Mouse (Mus musculus): ENCODE measurements around the gene Gnat3.

The Gnat3 gene

DNA sequence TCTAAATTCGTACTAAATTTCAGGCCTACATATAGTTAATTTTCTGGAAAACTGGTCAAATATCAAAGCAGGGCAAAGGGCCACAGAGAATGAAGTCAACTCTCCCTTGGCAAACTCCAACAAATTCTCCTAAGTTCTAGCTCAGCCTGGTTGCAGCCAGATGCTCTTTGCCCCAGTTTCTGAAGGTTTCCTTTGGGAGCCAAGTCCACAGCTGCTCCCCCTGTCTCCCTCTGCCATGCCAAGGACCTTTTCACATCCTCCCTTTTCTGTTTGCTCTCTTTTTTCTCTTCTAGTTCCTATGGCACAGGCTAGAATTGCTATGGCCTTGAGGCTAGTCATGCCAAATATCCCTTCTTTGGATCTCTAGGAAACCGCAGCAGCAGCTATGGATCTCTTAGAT is 43.8 kb downstream of the Gnat3 start:
- DNase-seq (ENCODE audit: low spot score in 2 of 2): no peak

- DNase-seq (ENCODE audit: low spot score in 2 of 2): no peak
These were observed 44.7 kb downstream of the Gnat3 start for GRCm38 (mm10) chr5:18007067-18007466.

GRCm38 (mm10) chr5:18010301-18010700 is 48.0 kb downstream of the Gnat3 start:
- no peak for DNase-seq (ENCODE audit: low spot score in 2 of 2)

- no peak for DNase-seq (ENCODE audit: low spot score in 2 of 2)
These were observed 50.8 kb downstream of the Gnat3 start for GRCm38 (mm10) chr5:18013196-18013595.

GRCm38 (mm10) chr5:18014209-18014829 is 52.0 kb downstream of the Gnat3 start:
- no peak for DNase-seq (ENCODE audit: low spot score in 2 of 2)

- peak; percentile 41 to 56 for DNase-seq (ENCODE audit: low spot score in 2 of 2)
These were observed 61.0 kb downstream of the Gnat3 start for GRCm38 (mm10) chr5:18023347-18023746.

- no peak for DNase-seq (ENCODE audit: low spot score in 2 of 2)
These were observed 65.2 kb downstream of the Gnat3 start for GRCm38 (mm10) chr5:18027531-18027930.

DNA sequence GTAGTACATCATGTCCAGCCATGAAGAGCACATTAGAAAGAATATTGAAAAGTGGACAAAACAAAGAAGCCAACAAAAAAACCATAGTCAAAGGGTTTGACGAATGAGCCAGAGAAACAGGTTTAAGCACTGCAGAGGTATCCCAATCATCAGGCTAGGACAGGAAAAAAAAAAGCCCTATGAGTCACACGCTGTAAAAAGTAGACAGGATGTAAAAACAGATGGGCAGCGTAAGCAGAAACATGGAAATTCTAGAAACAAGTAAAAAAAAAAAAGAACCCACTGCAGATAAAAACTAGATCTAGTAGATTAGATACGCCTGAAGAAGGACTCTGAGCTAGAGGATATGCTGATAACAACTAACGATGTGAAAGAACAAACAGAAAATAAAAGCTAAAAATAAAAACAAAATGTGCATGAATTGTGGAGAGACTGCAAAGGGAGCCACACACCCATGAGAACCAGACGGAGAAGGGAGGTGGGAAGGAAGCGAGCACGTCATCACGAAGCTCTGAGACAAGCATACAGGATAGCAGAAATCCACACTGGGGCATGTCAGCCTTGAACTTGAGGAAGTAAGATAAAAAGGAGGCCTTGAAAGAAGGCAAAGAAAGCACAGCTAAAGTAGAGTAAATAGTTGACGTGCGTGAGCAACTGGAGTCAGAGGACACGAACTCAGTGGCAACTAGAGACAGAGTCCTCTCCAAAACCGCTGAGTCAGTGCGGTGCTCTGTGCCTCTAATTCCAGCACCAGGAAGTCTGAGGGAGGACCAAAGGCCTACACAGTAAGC is 73.7 kb downstream of the Gnat3 start:
- DNase-seq (ENCODE audit: low spot score in 2 of 2): peak in 1 of 2 experiments; percentile 31

DNA sequence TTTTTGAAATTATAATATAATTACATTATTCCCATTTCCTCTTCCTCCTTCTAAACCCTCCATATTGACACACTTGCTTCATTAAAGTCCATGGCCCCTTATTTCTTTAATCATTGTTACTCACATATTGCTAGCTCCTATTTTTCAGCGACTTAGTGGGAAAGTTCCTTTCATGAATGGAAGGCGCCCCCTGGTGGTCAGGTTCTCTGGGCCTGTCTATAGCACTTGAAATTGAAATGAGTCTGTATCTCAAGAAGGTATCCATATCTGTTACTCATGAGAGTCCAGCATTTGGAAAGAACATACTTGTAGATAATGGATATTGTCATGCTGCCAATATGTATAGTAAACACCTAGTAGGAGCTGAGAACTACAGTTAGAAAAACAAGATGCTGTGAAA is 80.7 kb downstream of the Gnat3 start:
- DNase-seq (ENCODE audit: low spot score in 2 of 2): peak; percentile 64 to 65

DNA sequence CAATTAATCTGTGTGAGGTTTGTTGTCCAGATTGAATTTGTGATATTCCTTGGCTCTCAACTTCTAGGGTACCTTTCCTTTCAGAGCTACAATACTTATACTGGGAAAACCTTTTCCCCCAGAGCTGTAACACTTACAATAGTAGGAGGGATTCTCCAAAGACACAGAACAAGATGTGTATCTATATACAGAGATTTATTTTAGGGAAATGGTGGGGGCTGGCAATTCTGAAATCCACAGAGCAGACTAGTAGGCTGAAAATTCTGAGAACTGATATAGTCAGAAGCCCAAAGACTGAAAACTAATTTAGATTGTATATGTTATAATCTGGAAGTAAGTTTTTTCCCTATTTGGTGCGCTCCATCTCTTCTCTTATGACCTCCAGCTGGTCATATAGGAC is 86.5 kb downstream of the Gnat3 start:
- no peak for DNase-seq (ENCODE audit: low spot score in 2 of 2)

DNA sequence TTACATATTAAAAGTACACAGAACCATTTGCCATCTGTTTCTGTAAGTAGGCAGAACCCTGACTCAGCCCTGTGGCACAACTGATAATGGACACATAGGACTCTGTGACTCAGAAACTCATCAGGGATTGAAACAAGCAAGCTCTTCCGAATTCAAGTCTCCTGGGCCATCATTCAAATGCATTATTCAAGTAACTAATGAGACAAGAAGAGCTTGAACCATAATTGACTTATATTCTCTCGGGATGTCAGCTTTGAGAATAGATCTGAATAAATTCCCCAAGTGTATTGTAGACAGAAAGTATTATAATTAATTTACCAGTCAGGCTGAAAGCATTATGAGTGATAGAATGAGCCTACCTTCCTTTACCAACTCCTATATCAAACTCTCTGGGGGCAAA is 93.0 kb downstream of the Gnat3 start:
- DNase-seq (ENCODE audit: low spot score in 2 of 2): no peak

All from right cerebral cortex, adult 2 months (tissue).